In the genomic region with DNA sequence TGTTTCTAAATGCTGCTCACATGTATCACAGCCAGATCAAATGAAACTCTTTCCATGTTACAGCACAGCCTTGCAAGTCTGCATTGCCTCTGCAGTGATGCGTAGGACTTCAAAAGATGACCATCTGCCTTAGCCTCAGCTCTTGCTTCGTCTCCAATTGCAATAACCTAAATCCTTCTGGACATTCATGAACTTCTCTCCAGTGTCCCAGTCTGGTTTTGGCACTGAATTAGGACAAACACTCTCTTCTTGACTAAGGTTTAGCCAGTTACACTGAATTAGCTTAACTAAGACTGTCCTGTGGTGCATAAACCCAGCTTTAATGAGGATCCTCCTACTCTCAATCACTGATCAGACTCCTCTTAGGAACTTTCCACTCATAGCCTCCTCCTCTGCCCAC, we compare ENCODE assay signal across 16 mouse cellular contexts.
"Had no signal": no experiment of that assay in that cellular context is flagged by ENCODE, and none has a peak within 500 bp of the region (broad histone marks: within the 10 kb centered on the region; RNA-seq: fewer than 3 reads in every experiment).

No protein-coding gene starts in this region.

- H3K4me3 ChIP-seq: kidney, embryonic 15.5 days; limb, embryonic 15.5 days; liver, embryonic 12.5 days; midbrain, embryonic 10.5 days; neural tube, embryonic 12.5 days had no signal

- H3K4me2 ChIP-seq: kidney, embryonic 15.5 days; limb, embryonic 15.5 days; liver, embryonic 12.5 days; lung, embryonic 14.5 days; neural tube, embryonic 12.5 days had no signal

- H3K9me3 ChIP-seq: kidney, embryonic 15.5 days; limb, embryonic 15.5 days; midbrain, embryonic 10.5 days; neural tube, embryonic 12.5 days had no signal

- ATAC-seq: intestine, embryonic 16.5 days; liver, embryonic 12.5 days had no signal

- H3K36me3 ChIP-seq: kidney, embryonic 15.5 days; limb, embryonic 15.5 days; liver, embryonic 12.5 days; midbrain, embryonic 10.5 days; neural tube, embryonic 12.5 days had no signal

- H3K9ac ChIP-seq: kidney, embryonic 15.5 days; limb, embryonic 15.5 days; liver, embryonic 12.5 days; lung, embryonic 14.5 days; neural tube, embryonic 12.5 days had no signal

- H3K4me1 ChIP-seq: kidney, embryonic 15.5 days; limb, embryonic 15.5 days; liver, embryonic 12.5 days; midbrain, embryonic 10.5 days; neural tube, embryonic 12.5 days had no signal

- DNase-seq: kidney, adult 2 months; kidney, postnatal 25 days; layer of hippocampus, adult 9-11 months; layer of hippocampus, postnatal 36 days; lung, embryonic 14.5 days; lung, postnatal 10 days; lung, postnatal 4 days; midbrain, embryonic 14.5 days; thymus, adult 2 months; thymus, postnatal 25 days had no signal

- H3K27me3 ChIP-seq: kidney, embryonic 15.5 days; limb, embryonic 15.5 days; liver, embryonic 12.5 days; neural tube, embryonic 12.5 days had no signal

- H3K27ac ChIP-seq: kidney, embryonic 15.5 days; limb, embryonic 15.5 days; liver, embryonic 12.5 days; midbrain, embryonic 10.5 days; neural tube, embryonic 12.5 days had no signal
